Mouse (Mus musculus): ENCODE data around the gene Irgq. TPM values are rescaled to one million over a fixed set of nuclear protein-coding genes. Genes with fewer than 3 reads are reported as not detected.

The Irgq gene
- total and polyA plus RNA-seq, 2 experiments from 2014 or later = 4.8 to 24.5 TPM

GRCm38 (mm10) chr7:24563191-24563836, 32.8 kb downstream of the Irgq start:
- WGBS = 87% methylated on average over 8 of the region's 8 CpGs
- Histone ChIP-seq H3K4me2 (ENCODE audit: low read depth, low read length) (no peak overlapping the region), H3K36me3 (replicated peaks; ENCODE audit: control insufficient read depth, insufficient read depth, low read length) (peaks cover 57% of the 10 kb centered on the region), H3K9ac (replicated peaks; ENCODE audit: low read depth, low read length) (no peak overlapping the region), H3K4me3 (ENCODE audit: low read depth, low read length) (no peak overlapping the region), H3K4me1 (ENCODE audit: control insufficient read depth, insufficient read depth) (no peaks in the 10 kb centered on the region), H3K9me3 (replicated peaks; ENCODE audit: control insufficient read depth, low read length) (no peaks in the 10 kb centered on the region), H3K27me3 (ENCODE audit: control insufficient read depth, insufficient read depth, low read length) (no peaks in the 10 kb centered on the region), H3K27ac (ENCODE audit: low read depth) (no peak overlapping the region)
- TF ChIP-seq EP300 (IDR thresholded peaks at IDR 0.05; ENCODE audit: low read depth) (no peak), CTCF (IDR thresholded peaks at IDR 0.05; ENCODE audit: low read depth) (no peak)
- DNase-seq (ENCODE audit: low spot score) (no peak), ATAC-seq (ENCODE audit: insufficient read depth, low read depth) (no peak)

GRCm38 (mm10) chr7:24563837-24564206, 33.3 kb downstream of the Irgq start:
- no peak for ATAC-seq (ENCODE audit: insufficient read depth, low read depth)
- H3K27me3 ChIP-seq (ENCODE audit: control insufficient read depth, insufficient read depth, low read length) = no peaks in the 10 kb centered on the region
- H3K27ac ChIP-seq (ENCODE audit: low read depth) = no peak overlapping the region
- no peak overlapping the region for H3K9ac ChIP-seq (replicated peaks; ENCODE audit: low read depth, low read length)
- 84% methylated on average over 4 of the region's 4 CpGs for WGBS
- DNase-seq (ENCODE audit: low spot score) = no peak
- H3K4me1 ChIP-seq (ENCODE audit: control insufficient read depth, insufficient read depth) = no peaks in the 10 kb centered on the region
- no peak overlapping the region for H3K4me2 ChIP-seq (ENCODE audit: low read depth, low read length)
- no peaks in the 10 kb centered on the region for H3K9me3 ChIP-seq (replicated peaks; ENCODE audit: control insufficient read depth, low read length)
- H3K4me3 ChIP-seq (ENCODE audit: low read depth, low read length) = no peak overlapping the region
- no peak for TF ChIP-seq CTCF (IDR thresholded peaks at IDR 0.05; ENCODE audit: low read depth)
- no peak for TF ChIP-seq EP300 (IDR thresholded peaks at IDR 0.05; ENCODE audit: low read depth)
- peaks cover 62% of the 10 kb centered on the region for H3K36me3 ChIP-seq (replicated peaks; ENCODE audit: control insufficient read depth, insufficient read depth, low read length)

DNA sequence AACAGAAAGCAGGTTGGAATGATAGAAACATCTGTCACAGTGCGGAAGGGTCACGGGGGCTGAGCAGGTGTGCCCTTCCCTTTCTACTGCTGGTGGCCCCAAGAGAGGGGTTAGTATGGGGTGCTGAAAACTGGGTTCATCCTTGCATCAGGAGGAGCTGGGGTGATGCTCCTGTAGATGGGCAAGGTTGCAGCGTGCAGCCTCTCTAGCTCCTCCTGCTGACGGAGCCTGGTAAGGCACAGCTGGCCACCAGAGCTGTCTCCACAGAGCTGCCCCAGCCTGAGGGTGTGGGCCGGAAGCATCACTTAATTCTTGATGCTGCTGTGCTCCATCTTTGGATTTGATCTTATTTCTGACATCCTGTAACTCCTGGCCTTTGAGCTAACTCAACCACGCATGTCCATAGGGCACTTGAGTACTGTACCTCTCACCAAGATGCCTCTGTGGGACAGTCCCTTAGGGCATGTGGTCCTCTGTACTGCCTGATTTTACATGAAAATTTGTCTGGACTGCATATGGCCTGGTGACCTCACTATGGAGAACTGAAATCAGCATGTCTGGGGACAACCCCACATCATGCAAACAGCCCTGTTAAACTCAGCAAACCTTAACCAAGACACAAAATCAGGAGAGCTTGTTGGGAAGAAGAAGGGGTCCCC, 34.2 kb downstream of the Irgq start:
- no peaks in the 10 kb centered on the region for H3K4me1 ChIP-seq (ENCODE audit: control insufficient read depth, insufficient read depth)
- WGBS = 59% methylated on average over 6 of the region's 6 CpGs
- TF ChIP-seq EP300 (IDR thresholded peaks at IDR 0.05; ENCODE audit: low read depth) (no peak), CTCF (IDR thresholded peaks at IDR 0.05; ENCODE audit: low read depth) (peak; percentile 79)

DNA sequence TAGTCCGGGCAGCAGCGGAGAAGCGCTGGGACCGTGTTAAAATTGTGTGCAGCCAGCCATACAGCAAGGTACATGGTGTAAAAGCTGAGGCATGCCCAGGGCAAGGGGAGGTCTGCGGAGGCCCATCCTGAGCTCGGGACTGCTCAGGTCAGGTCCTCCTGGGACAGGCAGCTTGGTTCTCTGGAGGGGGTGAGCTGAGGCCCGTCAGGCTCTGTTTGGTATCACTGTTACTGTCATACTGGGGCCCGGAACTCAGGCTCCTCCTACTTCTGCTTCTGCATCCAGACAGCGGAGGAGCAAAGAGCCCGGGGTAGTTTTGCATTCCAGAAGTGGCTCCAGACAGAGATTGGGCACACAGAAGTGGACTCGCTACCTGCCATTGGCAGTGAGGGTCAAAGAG, 35.1 kb downstream of the Irgq start:
- Histone ChIP-seq H3K4me2 (ENCODE audit: low read depth, low read length) (no peak overlapping the region), H3K27me3 (ENCODE audit: control insufficient read depth, insufficient read depth, low read length) (no peaks in the 10 kb centered on the region), H3K4me3 (ENCODE audit: low read depth, low read length) (no peak overlapping the region), H3K27ac (ENCODE audit: low read depth) (no peak overlapping the region), H3K4me1 (ENCODE audit: control insufficient read depth, insufficient read depth) (no peaks in the 10 kb centered on the region), H3K9me3 (replicated peaks; ENCODE audit: control insufficient read depth, low read length) (no peaks in the 10 kb centered on the region), H3K36me3 (replicated peaks; ENCODE audit: control insufficient read depth, insufficient read depth, low read length) (peaks cover 54% of the 10 kb centered on the region), H3K9ac (replicated peaks; ENCODE audit: low read depth, low read length) (no peak overlapping the region)
- TF ChIP-seq CTCF (IDR thresholded peaks at IDR 0.05; ENCODE audit: low read depth) (no peak), EP300 (IDR thresholded peaks at IDR 0.05; ENCODE audit: low read depth) (no peak)
- 90% methylated on average over 11 of the region's 11 CpGs for WGBS
- DNase-seq (ENCODE audit: low spot score) (no peak), ATAC-seq (ENCODE audit: insufficient read depth, low read depth) (no peak)

More for the DNA sequence above, 34.2 kb downstream of the Irgq start:
- H3K36me3 ChIP-seq (replicated peaks; ENCODE audit: control insufficient read depth, insufficient read depth, low read length) = peaks cover 63% of the 10 kb centered on the region
- H3K27ac ChIP-seq (ENCODE audit: low read depth) = no peak overlapping the region
- H3K9me3 ChIP-seq (replicated peaks; ENCODE audit: control insufficient read depth, low read length) = no peaks in the 10 kb centered on the region
- no peaks in the 10 kb centered on the region for H3K27me3 ChIP-seq (ENCODE audit: control insufficient read depth, insufficient read depth, low read length)
- no peak overlapping the region for H3K4me3 ChIP-seq (ENCODE audit: low read depth, low read length)
- no peak overlapping the region for H3K4me2 ChIP-seq (ENCODE audit: low read depth, low read length)
- no peak overlapping the region for H3K9ac ChIP-seq (replicated peaks; ENCODE audit: low read depth, low read length)
- ATAC-seq (ENCODE audit: insufficient read depth, low read depth) (peak; percentile 57; the same call in 1 of the 2 replicates), DNase-seq (ENCODE audit: low spot score) (peak; percentile 21)

DNA sequence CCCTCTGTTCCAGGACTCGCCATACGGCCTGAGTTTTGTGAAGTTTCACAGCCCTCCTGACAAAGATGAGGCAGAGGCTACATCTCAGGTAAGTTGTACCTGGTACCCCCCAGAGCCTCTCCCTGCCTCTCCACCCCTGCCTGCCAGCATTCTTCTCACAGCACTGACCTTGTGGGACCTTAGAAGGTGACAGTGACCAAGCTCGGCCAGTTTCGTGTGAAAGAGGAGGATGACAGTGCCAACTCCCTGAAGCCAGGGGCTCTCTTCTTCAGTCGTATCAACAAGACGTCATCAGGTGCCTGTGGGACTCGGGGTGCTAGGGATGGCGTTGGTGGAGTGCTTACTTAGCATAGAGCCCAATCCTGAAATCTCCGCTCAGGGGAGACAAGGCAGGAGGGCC, 35.7 kb downstream of the Irgq start:
- H3K9ac ChIP-seq (replicated peaks; ENCODE audit: low read depth, low read length) = no peak overlapping the region
- no peaks in the 10 kb centered on the region for H3K27me3 ChIP-seq (ENCODE audit: control insufficient read depth, insufficient read depth, low read length)
- H3K4me2 ChIP-seq (ENCODE audit: low read depth, low read length) = no peak overlapping the region
- peaks cover 49% of the 10 kb centered on the region for H3K36me3 ChIP-seq (replicated peaks; ENCODE audit: control insufficient read depth, insufficient read depth, low read length)
- H3K27ac ChIP-seq (ENCODE audit: low read depth) = no peak overlapping the region
- no peak overlapping the region for H3K4me3 ChIP-seq (ENCODE audit: low read depth, low read length)
- 85% methylated on average over 9 of the region's 9 CpGs for WGBS
- no peaks in the 10 kb centered on the region for H3K9me3 ChIP-seq (replicated peaks; ENCODE audit: control insufficient read depth, low read length)
- ATAC-seq (ENCODE audit: insufficient read depth, low read depth) (no peak), DNase-seq (ENCODE audit: low spot score) (no peak)
- TF ChIP-seq EP300 (IDR thresholded peaks at IDR 0.05; ENCODE audit: low read depth) (no peak), CTCF (IDR thresholded peaks at IDR 0.05; ENCODE audit: low read depth) (no peak)
- no peaks in the 10 kb centered on the region for H3K4me1 ChIP-seq (ENCODE audit: control insufficient read depth, insufficient read depth)

Measured in heart, postnatal 0 days (tissue).